Mouse (Mus musculus) hindbrain, embryonic 13.5 days (tissue): Measurements from ENCODE around the gene N4bp3. TPM values are rescaled to one million over a fixed set of nuclear protein-coding genes. Genes with fewer than 3 reads are reported as not detected.
A peak's percentile ranks its signal among the peaks of the same experiment; 100 is the strongest.
"Not testable (repeated sequence)": the region's sequence is repeated elsewhere in the genome, so short reads cannot be mapped to it uniquely, and the experiment has no call there.

Experiments
- ATAC-seq: fragments of 200-750 bp; cut with Nextera tagmentation; 2 replicates; pipeline ENCODE4 v1.8.0; 2017; ENCODE audit warnings: moderate TSS enrichment; ENCODE audit not compliant: low FRiP score
- H3K27ac ChIP-seq: fragments of 300-500 bp; sonication (generic); 2 replicates; pipeline ENCODE4 v1.5.1; 2015; ENCODE audit warnings: inconsistent platforms, mild to moderate bottlenecking, moderate library complexity
- H3K27me3 ChIP-seq: fragments of 300-500 bp; sonication (generic); 2 replicates; pipeline ENCODE4 v1.6.1; 2015; ENCODE audit warnings: mild to moderate bottlenecking, inconsistent platforms
- H3K36me3 ChIP-seq: fragments of 300-500 bp; sonication (generic); 2 replicates; pipeline ENCODE4 v1.6.1; 2015; ENCODE audit warnings: mild to moderate bottlenecking, inconsistent platforms
- H3K4me1 ChIP-seq: fragments of 300-500 bp; sonication (generic); replicated peaks from 2 replicates; pipeline ENCODE4 v1.6.1; 2015; ENCODE audit warnings: inconsistent platforms
- H3K4me2 ChIP-seq: fragments of 300-500 bp; sonication (generic); 2 replicates; pipeline ENCODE4 v1.6.1; 2015; ENCODE audit warnings: inconsistent platforms, mild to moderate bottlenecking, moderate library complexity
- H3K4me3 ChIP-seq: fragments of 300-500 bp; sonication (generic); 2 replicates; pipeline ENCODE4 v1.5.1; 2015; ENCODE audit warnings: mild to moderate bottlenecking, inconsistent platforms
- H3K9ac ChIP-seq: fragments of 300-500 bp; sonication (generic); 2 replicates; pipeline ENCODE4 v1.6.1; 2015; ENCODE audit warnings: mild to moderate bottlenecking, inconsistent platforms
- H3K9me3 ChIP-seq: fragments of 300-500 bp; sonication (generic); 2 replicates; pipeline ENCODE4 v1.6.1; 2016; ENCODE audit warnings: inconsistent platforms
- WGBS: fragments of 180-500 bp; shearing (Covaris S2); methylation state at CpG from one replicate; pipeline ENCODE4 v1.1.7; 2015; 5-methylcytosine and 5-hydroxymethylcytosine counted together
- polyA plus RNA-seq: library from polyadenylated mRNA; unstranded; fragments of >200 nt; fragmentation: Nextera tagmentation; extraction: Ambion mirVana; gene quantifications from 2 replicates; pipeline ENCODE4 v1.2.1, GENCODE M21; 2015

The N4bp3 gene
- polyA plus RNA-seq, 1 experiment from 2014 or later: 14.1 TPM

DNA sequence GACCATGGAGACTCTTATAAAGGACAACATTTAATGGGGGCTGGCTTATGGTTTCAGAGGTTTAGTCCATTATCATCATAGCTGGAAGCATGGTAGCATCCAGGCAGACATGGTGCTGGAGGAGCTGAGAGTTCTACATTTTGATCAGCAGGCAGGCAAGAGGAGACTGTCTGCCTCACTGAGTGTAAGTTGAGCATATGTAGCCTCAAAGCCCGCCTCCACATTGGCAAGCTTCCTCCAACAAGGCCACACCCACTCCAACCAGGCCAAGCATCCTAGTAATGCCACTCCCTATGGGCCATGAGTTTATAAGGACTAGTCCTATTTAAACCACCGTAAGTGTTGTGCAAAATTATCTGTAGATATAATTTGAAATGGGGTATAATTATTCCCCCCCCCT is 20.7 kb upstream of the N4bp3 start:
- ATAC-seq: no peak
- no peaks in the 10 kb centered on the region for H3K36me3 ChIP-seq
- H3K4me3 ChIP-seq: no peak overlapping the region
- H3K4me1 ChIP-seq: no peaks in the 10 kb centered on the region
- 86% methylated on average over 2 of the region's 2 CpGs for WGBS
- H3K4me2 ChIP-seq: no peak overlapping the region
- no peak overlapping the region for H3K9ac ChIP-seq
- no peak overlapping the region for H3K27ac ChIP-seq
- H3K9me3 ChIP-seq: no peaks in the 10 kb centered on the region
- no peaks in the 10 kb centered on the region for H3K27me3 ChIP-seq

DNA sequence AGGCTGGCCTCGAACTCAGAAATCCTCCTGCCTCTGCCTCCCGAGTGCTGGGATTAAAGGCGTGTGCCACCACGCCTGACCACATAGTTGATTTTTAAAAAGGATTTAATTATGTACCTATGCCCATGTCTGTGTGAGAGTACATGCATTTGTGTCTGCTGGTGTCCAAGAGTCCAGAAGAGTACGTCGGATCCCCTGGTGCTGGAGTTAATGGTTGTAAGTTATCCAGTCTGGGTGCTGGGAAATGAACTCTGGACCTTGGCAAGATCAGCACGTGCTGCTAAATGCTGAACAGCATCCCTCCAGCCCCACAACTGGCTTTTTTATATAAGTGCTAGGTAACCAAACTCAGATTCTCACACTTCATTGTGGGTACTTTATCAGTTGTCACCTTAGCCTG is 20.2 kb upstream of the N4bp3 start:
- no peak overlapping the region for H3K9ac ChIP-seq
- H3K9me3 ChIP-seq: no peaks in the 10 kb centered on the region
- H3K27ac ChIP-seq: no peak overlapping the region
- H3K4me2 ChIP-seq: no peak overlapping the region
- WGBS: 90% methylated on average over 7 of the region's 7 CpGs
- H3K36me3 ChIP-seq: no peaks in the 10 kb centered on the region
- no peak overlapping the region for H3K4me3 ChIP-seq
- no peaks in the 10 kb centered on the region for H3K4me1 ChIP-seq
- no peak for ATAC-seq
- no peaks in the 10 kb centered on the region for H3K27me3 ChIP-seq

DNA sequence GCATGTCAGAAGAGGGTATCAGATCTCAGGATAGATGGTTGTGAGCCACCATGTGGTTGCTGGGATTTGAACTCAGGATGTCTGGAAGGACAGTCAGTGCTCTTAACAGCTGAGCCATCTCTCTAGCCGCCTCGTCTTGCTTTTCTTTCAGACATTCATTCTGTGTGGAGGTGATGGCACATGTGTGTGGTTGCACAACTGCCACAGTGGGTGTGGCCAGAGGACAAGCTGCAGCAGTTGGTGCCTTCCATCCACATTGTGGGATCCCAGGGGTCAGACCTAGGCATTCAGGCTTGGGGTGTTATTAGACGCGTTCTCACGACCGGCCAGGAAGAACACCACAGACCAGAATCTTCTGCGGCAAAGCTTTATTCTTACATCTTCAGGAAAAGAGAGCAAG is 14.1 kb upstream of the N4bp3 start:
- not testable (repeated sequence) for H3K4me3 ChIP-seq, H3K9me3 ChIP-seq, H3K4me2 ChIP-seq, H3K36me3 ChIP-seq, H3K27ac ChIP-seq, H3K27me3 ChIP-seq, H3K9ac ChIP-seq, ATAC-seq, H3K4me1 ChIP-seq
- WGBS: 95% methylated on average over 7 of the region's 7 CpGs

DNA sequence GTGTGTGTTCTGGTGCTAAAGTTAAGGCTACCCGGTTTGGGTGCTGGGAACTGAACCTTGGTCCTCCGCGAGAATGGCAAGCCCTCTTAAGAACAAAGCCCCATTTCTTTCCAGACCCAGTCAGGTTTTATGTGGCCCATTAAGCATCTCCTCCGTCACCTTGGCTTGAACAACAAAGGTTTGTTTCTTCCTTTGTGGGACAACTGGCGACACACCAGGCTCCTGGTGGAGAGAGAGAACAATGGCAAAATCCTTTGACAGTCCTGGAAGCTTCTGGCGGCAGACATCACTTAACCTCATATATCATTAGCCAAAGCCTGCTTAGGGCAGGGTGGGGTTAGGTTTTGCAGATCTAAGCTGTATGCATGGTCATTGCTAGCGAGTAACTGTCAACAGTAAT is 12.0 kb upstream of the N4bp3 start:
- Histone ChIP-seq H3K4me3 (no peak overlapping the region), H3K9me3 (no peaks in the 10 kb centered on the region), H3K4me1 (peaks cover 9% of the 10 kb centered on the region; the same call in 1 of the 2 replicates), H3K4me2 (no peak overlapping the region), H3K36me3 (no peaks in the 10 kb centered on the region), H3K9ac (no peak overlapping the region), H3K27me3 (no peaks in the 10 kb centered on the region), H3K27ac (no peak overlapping the region)
- 74% methylated on average over 7 of the region's 7 CpGs for WGBS
- ATAC-seq: no peak

DNA sequence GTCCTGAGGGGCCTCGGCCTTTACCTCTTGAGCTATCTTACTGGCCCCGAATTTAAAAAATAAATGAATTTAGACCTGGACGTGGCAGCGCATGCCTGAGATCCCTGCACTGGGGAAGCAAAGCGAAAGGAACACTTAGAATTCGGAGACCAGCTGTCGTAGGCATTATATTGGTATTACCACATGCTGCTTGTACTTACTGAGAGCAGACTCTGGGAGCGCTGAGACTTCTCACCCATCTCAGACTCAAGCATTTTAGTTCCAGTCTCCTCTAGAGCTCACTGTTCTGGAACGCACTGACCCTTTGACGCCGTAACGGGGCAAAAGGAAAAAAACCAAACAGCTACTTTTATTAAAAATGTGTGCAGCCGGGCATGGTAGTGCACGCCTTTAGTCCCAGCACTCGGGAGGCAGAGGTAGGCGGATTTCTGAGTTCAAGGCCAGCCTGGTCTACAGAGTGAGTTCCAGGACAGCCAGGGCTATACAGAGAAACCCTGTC is 11.3 kb upstream of the N4bp3 start:
- Histone ChIP-seq H3K27ac (no peak overlapping the region), H3K4me2 (no peak overlapping the region), H3K9ac (no peak overlapping the region), H3K4me3 (no peak overlapping the region), H3K4me1 (peaks cover 9% of the 10 kb centered on the region; the same call in 1 of the 2 replicates), H3K9me3 (no peaks in the 10 kb centered on the region), H3K36me3 (no peaks in the 10 kb centered on the region), H3K27me3 (no peaks in the 10 kb centered on the region)
- 77% methylated on average over 16 of the region's 16 CpGs for WGBS
- ATAC-seq: no peak

DNA sequence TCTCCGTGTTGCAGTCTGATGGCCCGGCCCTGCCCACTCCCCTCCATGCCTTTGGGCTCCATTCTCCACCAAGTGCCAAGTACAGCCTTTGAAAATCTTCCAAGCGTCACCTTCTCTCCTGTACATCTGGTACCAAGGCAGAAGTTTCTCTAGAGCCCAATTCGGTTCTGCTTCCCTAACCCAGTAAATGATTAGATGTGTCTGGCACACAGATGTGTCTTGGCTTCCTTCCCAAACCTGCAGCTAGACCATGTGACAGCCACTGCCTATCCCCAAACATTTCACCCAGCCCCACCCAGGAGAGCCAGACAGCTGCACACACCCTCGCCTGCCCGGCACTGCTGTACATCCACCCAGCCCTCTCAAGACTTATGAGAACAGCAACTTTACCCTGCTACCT is 8.1 kb upstream of the N4bp3 start:
- H3K9me3 ChIP-seq: no peaks in the 10 kb centered on the region
- peaks cover 9% of the 10 kb centered on the region; the same call in 1 of the 2 replicates for H3K4me1 ChIP-seq
- H3K27ac ChIP-seq: peak overlapping the region; percentile 41
- WGBS: 72% methylated on average over 6 of the region's 6 CpGs
- H3K36me3 ChIP-seq: no peaks in the 10 kb centered on the region
- H3K4me3 ChIP-seq: no peak overlapping the region
- H3K4me2 ChIP-seq: no peak overlapping the region
- no peak overlapping the region for H3K9ac ChIP-seq
- ATAC-seq: peak; percentile 71; the same call in 1 of the 2 replicates
- H3K27me3 ChIP-seq: 0 out of 2 replicates have a peak, but pooled peaks cover 3% of the 10 kb centered on the region

DNA sequence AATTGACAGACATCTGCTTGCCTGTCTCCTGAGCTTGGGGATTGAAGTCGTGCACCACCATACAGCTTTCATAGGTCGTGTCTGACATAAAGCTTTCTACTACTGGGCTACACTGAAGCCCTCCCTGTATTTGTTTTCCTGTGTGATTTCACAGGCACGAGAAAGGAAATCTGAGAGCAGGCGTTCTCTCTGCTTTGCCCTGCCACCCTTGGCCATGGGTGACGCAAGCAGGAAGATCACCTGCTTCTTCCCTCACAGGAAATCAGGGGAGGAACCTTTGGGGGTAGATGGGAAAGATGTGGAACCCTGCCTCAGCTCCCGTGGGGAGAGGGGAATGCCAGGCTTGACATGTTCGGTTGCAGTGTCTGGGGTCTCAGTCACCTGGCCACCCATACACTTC is 7.6 kb upstream of the N4bp3 start:
- no peaks in the 10 kb centered on the region for H3K9me3 ChIP-seq
- no peaks in the 10 kb centered on the region for H3K36me3 ChIP-seq
- no peak overlapping the region for H3K4me3 ChIP-seq
- H3K4me1 ChIP-seq: peaks cover 9% of the 10 kb centered on the region; the same call in 1 of the 2 replicates
- H3K27me3 ChIP-seq: 0 out of 2 replicates have a peak, but pooled peaks cover 3% of the 10 kb centered on the region
- ATAC-seq: no peak
- H3K9ac ChIP-seq: no peak overlapping the region
- H3K27ac ChIP-seq: peak overlapping the region; percentile 41
- WGBS: 69% methylated on average over 7 of the region's 7 CpGs
- H3K4me2 ChIP-seq: no peak overlapping the region

DNA sequence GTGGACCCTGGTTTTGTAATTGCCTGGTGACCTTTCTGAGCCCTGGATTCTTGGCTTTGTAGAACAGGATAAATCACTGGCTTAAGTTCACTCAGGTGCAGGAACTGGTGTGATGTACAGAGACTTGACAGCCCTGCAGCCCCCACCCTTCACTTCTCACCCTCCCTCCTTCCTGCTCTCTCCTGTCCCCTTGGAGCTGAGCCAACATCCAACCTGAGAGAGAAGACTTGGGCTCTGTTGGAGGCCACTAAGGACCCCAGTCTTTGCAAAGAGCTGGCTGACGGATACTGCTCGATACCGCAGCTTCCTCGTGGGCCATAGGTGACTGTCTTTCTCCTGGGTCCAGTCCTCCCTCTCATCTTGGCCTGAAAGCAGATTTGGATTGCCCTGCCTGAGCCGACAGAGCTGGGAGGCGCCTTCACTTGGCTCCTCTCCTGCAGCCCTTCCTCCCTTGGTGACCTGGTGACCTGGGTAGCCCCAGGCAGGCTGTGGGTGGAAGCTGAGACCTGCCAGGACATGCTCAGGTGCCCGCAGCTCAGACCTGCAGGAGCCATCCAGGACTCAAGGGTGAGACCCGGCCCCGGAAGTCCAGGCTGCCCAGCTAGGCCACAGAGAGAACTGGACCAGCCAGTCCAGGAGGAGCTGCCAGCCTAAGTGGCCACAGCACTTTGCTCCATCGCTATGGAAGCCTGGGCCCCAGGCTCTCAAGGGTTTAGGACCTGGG is 6.3 kb upstream of the N4bp3 start:
- Histone ChIP-seq H3K9me3 (no peaks in the 10 kb centered on the region), H3K4me1 (peaks cover 9% of the 10 kb centered on the region; the same call in 1 of the 2 replicates), H3K27ac (no peak overlapping the region), H3K4me3 (no peak overlapping the region), H3K4me2 (no peak overlapping the region), H3K36me3 (no peaks in the 10 kb centered on the region), H3K27me3 (peaks cover 7% of the 10 kb centered on the region), H3K9ac (no peak overlapping the region)
- no peak for ATAC-seq
- 84% methylated on average over 10 of the region's 10 CpGs for WGBS

DNA sequence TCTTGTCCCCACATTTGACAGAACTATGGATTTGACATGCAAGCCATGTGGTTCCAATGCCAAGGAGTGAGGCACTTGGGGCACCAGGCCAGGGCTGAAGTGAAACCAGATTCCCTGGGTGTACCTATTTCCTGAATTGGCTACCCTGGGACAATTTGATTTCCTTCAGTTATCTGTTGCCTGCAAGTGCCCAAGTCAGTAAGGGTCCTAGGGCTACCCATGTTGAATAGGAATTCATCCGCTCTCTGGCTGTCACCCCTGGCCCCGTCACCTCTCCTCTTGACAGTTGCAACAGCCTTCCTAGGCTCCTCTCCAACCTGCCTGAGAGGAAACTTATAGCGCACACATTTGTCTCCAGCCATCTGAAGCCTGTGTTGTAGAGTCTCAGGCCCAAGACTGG is 4.2 kb upstream of the N4bp3 start:
- Histone ChIP-seq H3K36me3 (no peaks in the 10 kb centered on the region), H3K27ac (no peak overlapping the region), H3K4me2 (no peak overlapping the region), H3K27me3 (peaks cover 17% of the 10 kb centered on the region), H3K4me1 (peaks cover 22% of the 10 kb centered on the region), H3K4me3 (no peak overlapping the region), H3K9me3 (no peaks in the 10 kb centered on the region), H3K9ac (no peak overlapping the region)
- no peak for ATAC-seq
- 94% methylated on average over 3 of the region's 3 CpGs for WGBS

DNA sequence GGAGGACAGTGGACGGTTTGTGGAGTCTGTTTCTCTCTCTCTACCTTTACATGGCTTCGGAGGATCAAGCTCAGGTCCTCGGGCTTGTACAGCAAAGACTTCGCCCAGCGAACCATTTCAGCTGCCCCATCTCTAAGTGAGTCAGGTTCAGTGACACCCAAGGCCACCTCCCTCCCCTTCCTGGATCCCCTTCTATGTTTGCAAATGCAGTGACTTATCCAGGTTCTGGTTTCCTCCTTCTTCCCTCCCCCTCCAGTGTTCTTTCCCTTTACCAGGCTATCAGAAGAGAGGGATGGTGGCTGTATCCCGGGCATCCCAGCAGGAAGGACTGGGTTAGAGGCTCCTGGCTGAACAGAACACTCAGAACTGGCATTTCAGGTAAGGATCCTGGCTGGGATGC is 3.1 kb upstream of the N4bp3 start:
- WGBS: 92% methylated on average over 6 of the region's 6 CpGs
- H3K36me3 ChIP-seq: no peaks in the 10 kb centered on the region
- H3K4me2 ChIP-seq: no peak overlapping the region
- H3K4me1 ChIP-seq: peaks cover 30% of the 10 kb centered on the region
- H3K27ac ChIP-seq: no peak overlapping the region
- no peak overlapping the region for H3K4me3 ChIP-seq
- no peaks in the 10 kb centered on the region for H3K9me3 ChIP-seq
- H3K9ac ChIP-seq: no peak overlapping the region
- peaks cover 28% of the 10 kb centered on the region for H3K27me3 ChIP-seq
- no peak for ATAC-seq

DNA sequence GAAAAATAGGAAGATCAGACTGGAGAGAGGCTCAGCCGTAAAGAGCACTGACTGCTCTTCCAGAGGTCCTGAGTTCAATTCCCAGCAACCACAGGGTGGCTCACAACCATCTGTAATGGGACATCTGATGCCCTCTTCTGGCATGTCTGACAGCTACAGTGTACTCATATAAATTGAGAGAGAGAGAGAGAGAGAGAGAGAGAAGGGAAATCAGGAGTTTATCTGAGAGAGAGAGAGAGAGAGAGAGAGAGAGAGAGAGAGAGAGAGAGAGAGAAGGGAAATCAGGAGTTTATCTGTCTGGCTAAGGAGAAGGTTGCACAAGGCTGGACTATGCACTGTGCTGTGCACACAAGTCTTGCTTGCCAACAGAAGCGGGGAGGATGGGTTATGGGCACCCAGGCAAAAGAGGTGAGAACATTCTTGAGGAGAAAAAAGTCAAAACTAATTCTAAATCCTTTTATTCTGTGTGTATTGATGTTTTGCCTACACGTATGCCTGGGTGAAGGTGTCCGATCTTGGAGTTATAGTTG is 2.3 kb upstream of the N4bp3 start:
- H3K27me3 ChIP-seq: peaks cover 28% of the 10 kb centered on the region
- no peak overlapping the region for H3K9ac ChIP-seq
- no peak overlapping the region for H3K4me2 ChIP-seq
- H3K4me3 ChIP-seq: no peak overlapping the region
- H3K27ac ChIP-seq: no peak overlapping the region
- no peaks in the 10 kb centered on the region for H3K36me3 ChIP-seq
- H3K4me1 ChIP-seq: peaks cover 31% of the 10 kb centered on the region
- no peaks in the 10 kb centered on the region for H3K9me3 ChIP-seq
- WGBS: 93% methylated on average over 4 of the region's 4 CpGs
- no peak for ATAC-seq

DNA sequence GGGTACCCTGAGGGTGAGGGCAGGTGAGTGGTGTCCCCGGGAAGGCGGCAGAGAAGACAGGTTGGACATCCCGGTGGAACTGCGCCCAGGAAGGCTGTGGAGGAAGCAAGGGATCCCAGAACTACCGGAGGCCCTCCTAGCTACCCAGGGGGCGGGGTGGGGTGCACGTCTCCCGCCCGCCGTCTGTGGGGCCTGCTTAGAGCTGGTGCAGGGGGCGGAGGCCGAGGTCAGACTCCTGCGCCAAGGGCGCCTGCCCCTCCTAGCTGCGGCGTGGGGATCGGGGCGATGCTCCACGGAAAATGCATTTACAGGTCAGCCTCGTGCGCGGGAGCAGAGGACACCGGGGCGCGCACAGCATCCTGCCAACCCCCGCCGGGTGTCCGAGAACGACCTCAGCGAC is 381 bp downstream of the N4bp3 start:
- H3K27me3 ChIP-seq: peaks cover 28% of the 10 kb centered on the region
- H3K27ac ChIP-seq: no peak overlapping the region; the same call in 1 of the 2 replicates
- peaks cover 2% of the 10 kb centered on the region; the same call in 1 of the 2 replicates for H3K36me3 ChIP-seq
- H3K9ac ChIP-seq: peak overlapping the region; percentile 81
- peak overlapping the region; percentile 67 for H3K4me3 ChIP-seq
- ATAC-seq: 0 out of 2 replicates have a peak, but pooled peaks have one; percentile 11
- WGBS: under 1% methylated on average over 30 of the region's 30 CpGs
- peaks cover 45% of the 10 kb centered on the region for H3K4me1 ChIP-seq
- H3K9me3 ChIP-seq: no peaks in the 10 kb centered on the region
- peak overlapping the region; percentile 91 for H3K4me2 ChIP-seq

DNA sequence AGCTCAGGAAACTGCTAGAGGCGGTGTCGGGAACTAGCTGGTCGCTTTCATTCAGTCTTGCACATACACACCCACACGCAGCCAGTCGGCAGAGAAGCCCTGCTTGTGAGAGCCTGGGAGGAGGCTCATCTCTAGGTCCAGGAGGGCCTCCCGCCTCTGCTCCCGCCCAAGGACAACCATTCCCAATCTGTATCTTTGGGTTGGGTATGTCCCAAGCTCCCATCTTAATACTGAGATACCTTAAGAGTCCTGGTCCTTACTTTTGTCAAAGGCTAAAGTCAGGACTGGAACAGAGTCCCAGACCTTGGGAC is 798 bp downstream of the N4bp3 start:
- H3K4me1 ChIP-seq: peaks cover 46% of the 10 kb centered on the region
- H3K9ac ChIP-seq: peak overlapping the region; percentile 81
- peak overlapping the region; percentile 67 for H3K4me3 ChIP-seq
- peaks cover 4% of the 10 kb centered on the region; the same call in 1 of the 2 replicates for H3K36me3 ChIP-seq
- peak overlapping the region; percentile 91 for H3K4me2 ChIP-seq
- peaks cover 28% of the 10 kb centered on the region for H3K27me3 ChIP-seq
- WGBS: 7% methylated on average over 7 of the region's 7 CpGs
- ATAC-seq: no peak
- H3K27ac ChIP-seq: peak overlapping the region; percentile 55; the same call in 1 of the 2 replicates
- H3K9me3 ChIP-seq: no peaks in the 10 kb centered on the region
